Mouse (Mus musculus): ENCODE measurements at regions not wholly inside any gene's neighbourhood (a gene's known extent, or its start where the extent isn't known, plus 50 kb on each side); places are given as distances from the start of the nearest gene placed in this dataset.

DNA sequence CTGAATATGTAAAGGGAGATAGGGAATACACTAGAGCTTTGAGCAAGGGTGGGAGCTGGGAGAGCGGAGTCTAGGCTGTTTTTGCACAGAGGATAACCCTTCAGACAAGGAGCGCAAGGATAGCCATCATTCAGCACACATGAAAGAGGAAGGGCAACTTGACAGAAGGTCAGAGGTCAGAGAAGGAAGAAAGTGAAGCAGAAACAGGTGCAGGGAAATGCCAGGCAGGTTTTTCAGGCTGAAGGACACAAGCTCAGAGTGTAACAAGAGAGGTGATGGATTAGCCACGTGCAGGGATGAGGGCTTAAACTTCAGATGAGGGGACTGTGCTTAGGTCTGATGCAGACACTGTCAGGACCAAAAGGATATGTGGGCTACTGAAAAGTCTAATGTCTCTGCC is 199.5 kb downstream of the Epha4 start:
- TF ChIP-seq CTCF (IDR thresholded peaks at IDR 0.05; ENCODE audit: low read depth, low read length) (no peak), EP300 (IDR thresholded peaks at IDR 0.05; ENCODE audit: insufficient read depth, low read depth, low read length) (no peak)
